Mouse (Mus musculus) B cell, adult 62 days (primary cell): ENCODE data around the gene Mcpt1. TPM values are rescaled to one million over a fixed set of nuclear protein-coding genes. Genes with fewer than 3 reads are reported as not detected.

Experiments used
- total RNA-seq: library from RNA; stranded (reverse); gene quantifications from 4 replicates; pipeline ENCODE4 v1.2.4, GENCODE M21; 2023

Gene Mcpt1
- not detected in 4 replicates for total RNA-seq

GRCm38 (mm10) chr14:56017671-56018070 lies at the start of gene Mcpt1:
Gene Mcpt1 (plus strand): TSS chr14:56017971.

GRCm38 (mm10) chr14:56030395-56030794 lies 12.6 kb downstream of the Mcpt1 start, which contains the start of gene Mcpt9:
Gene Mcpt9 (minus strand): TSS chr14:56030495.

GRCm38 (mm10) chr14:56041792-56042191 lies 24.0 kb downstream of the Mcpt1 start, which contains the start of gene Mcpt2:
Gene Mcpt2 (plus strand): TSS chr14:56042041.

GRCm38 (mm10) chr14:56062213-56062612 lies 44.4 kb downstream of the Mcpt1 start, which contains the start of gene Mcpt4:
Gene Mcpt4 (minus strand): TSS chr14:56062313.

Other genes starting within 250 kb of the Mcpt1 start
- 0.53 to 1.6 TPM (median 0.60 TPM) in 3 of 4 replicates, not detected in the other for gene Adcy4, start 233.9 kb upstream of the Mcpt1 start, total RNA-seq
- 84.2 to 93.2 TPM (median 86.6 TPM) in 4 replicates for gene Ripk3, start 229.1 kb upstream of the Mcpt1 start, total RNA-seq
- not detected in 4 replicates for gene Nfatc4, start 194.8 kb upstream of the Mcpt1 start, total RNA-seq
- gene Nynrin, start 164.0 kb upstream of the Mcpt1 start, total RNA-seq, result 0.06 TPM in 1 of 4 replicates, not detected in the others
- not detected in 4 replicates for gene Cbln3, start 133.6 kb upstream of the Mcpt1 start, total RNA-seq
- 101 TPM in 4 replicates for gene Khnyn, start 133.0 kb upstream of the Mcpt1 start, total RNA-seq
- gene Sdr39u1, start 117.7 kb upstream of the Mcpt1 start, total RNA-seq, result 21.8 to 38.3 TPM (median 34.4 TPM) in 4 replicates
- gene Cma1, start 73.3 kb upstream of the Mcpt1 start, total RNA-seq, result not detected in 4 replicates
- not detected in 4 replicates for gene Cma2, start 67.0 kb upstream of the Mcpt1 start, total RNA-seq
- gene Mcpt9, start 12.5 kb downstream of the Mcpt1 start, total RNA-seq, result not detected in 4 replicates
- not detected in 4 replicates for gene Mcpt2, start 24.1 kb downstream of the Mcpt1 start, total RNA-seq
- 0.73 TPM in 1 of 4 replicates, not detected in the others for gene Mcpt4, start 44.3 kb downstream of the Mcpt1 start, total RNA-seq
- gene Mcpt8, start 67.3 kb downstream of the Mcpt1 start, total RNA-seq, result 1.0 TPM in 1 of 4 replicates, not detected in the others
- gene Ctsg, start 84.6 kb downstream of the Mcpt1 start, total RNA-seq, result not detected in 4 replicates
- gene Gzme, start 102.7 kb downstream of the Mcpt1 start, total RNA-seq, result not detected in 4 replicates
- not detected in 4 replicates for gene Gzmd, start 114.6 kb downstream of the Mcpt1 start, total RNA-seq
- not detected in 4 replicates for gene Gzmg, start 141.6 kb downstream of the Mcpt1 start, total RNA-seq
- not detected in 4 replicates for gene Gzmn, start 156.6 kb downstream of the Mcpt1 start, total RNA-seq
- not detected in 4 replicates for gene Gzmf, start 193.4 kb downstream of the Mcpt1 start, total RNA-seq
- gene Gzmc, start 216.7 kb downstream of the Mcpt1 start, total RNA-seq, result not detected in 4 replicates
- gene Gzmb, start 244.3 kb downstream of the Mcpt1 start, total RNA-seq, result 0.55 to 1.0 TPM (median 0.87 TPM) in 4 replicates